Comparison of ENCODE assay signal across 8 mouse cellular contexts in the genomic region with DNA sequence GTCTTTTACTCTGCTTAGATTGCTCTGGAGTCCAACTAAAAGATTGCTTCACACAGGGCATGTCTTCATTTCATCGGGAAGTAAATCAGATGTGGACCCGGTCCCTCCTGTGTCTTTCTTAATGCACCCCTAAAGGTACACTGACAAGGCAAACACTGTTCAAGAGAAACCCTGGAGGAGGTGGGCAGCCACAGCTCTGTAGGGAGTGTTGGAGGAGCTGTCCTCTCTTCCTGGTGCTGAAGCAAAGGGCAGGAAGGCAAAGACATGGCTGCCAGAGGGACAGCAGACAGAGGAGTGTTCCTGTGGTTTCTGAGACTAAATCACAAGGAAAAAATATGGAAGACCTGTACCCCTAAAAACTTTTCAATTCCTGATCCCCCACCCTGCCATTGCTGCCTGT. TPM values are rescaled to one million over a fixed set of nuclear protein-coding genes. Genes with fewer than 3 reads are reported as not detected.
A peak's percentile ranks its signal among the peaks of the same experiment; 100 is the strongest.
DNase-seq lines count a peak whose midpoint lies in the region; ATAC-seq and TF ChIP-seq lines count a peak whose summit lies in the region.

No protein-coding gene starts in this region.

- dilution Hi-C loops in CH12.LX (cut with MboI; ENCODE audit: extremely low pct_ligation_motif_present, extremely low pct_unique_long_range_greater_than_20kb, low sequenced_read_pairs) = no loop called here

- ATAC-seq in embryonic facial prominence, embryonic 14.5 days (ENCODE audit: low read depth) = no peak
- no peak for ATAC-seq in limb, embryonic 11.5 days (ENCODE audit: insufficient number of reproducible peaks, low FRiP score, low TSS enrichment, low read depth)
- ATAC-seq in frontal cortex, adult (ENCODE audit: low TSS enrichment) = no peak

- WGBS in embryonic facial prominence, embryonic 14.5 days = 27% methylated on average over 2 of the region's 2 CpGs
- 31% methylated on average over 2 of the region's 2 CpGs for WGBS in limb, embryonic 11.5 days

- peak; percentile 14 to 36 for DNase-seq in cerebellum, postnatal 10 days
- DNase-seq in cerebellum, postnatal 36 days = no peak
- DNase-seq in CH12.LX (ENCODE audit: extremely low read depth) = peak; percentile 8
- peak; percentile 62 for DNase-seq in embryonic facial prominence, embryonic 14.5 days (ENCODE audit: low spot score)
- DNase-seq in limb, embryonic 11.5 days (ENCODE audit: low spot score) = peak; percentile 88
- DNase-seq in ovary, postnatal 36 days (ENCODE audit: low spot score) = peak; percentile 49
- no peak for DNase-seq in T-cell, adult 2 months (ENCODE audit: low spot score)

- in situ Hi-C loops in CH12.LX (cut with MboI; ENCODE audit: low pct_ligation_motif_present, low pct_unique_long_range_greater_than_20kb, low sequenced_read_pairs) = no loop called here

- peaks cover 2% of the 10 kb centered on the region for H3K27me3 ChIP-seq in CH12.LX (replicated peaks)
- H3K27me3 ChIP-seq in embryonic facial prominence, embryonic 14.5 days (replicated peaks; ENCODE audit: control insufficient read depth, insufficient read depth, low read length) = peaks cover 38% of the 10 kb centered on the region
- peaks cover 26% of the 10 kb centered on the region for H3K27me3 ChIP-seq in limb, embryonic 11.5 days (ENCODE audit: control insufficient read depth, insufficient read depth, low read length)

- TF ChIP-seq EP300 in CH12.LX (IDR thresholded peaks at IDR 0.05; ENCODE audit: low read length) = no peak

- no peak overlapping the region for H3K9ac ChIP-seq in CH12.LX (ENCODE audit: insufficient read depth, low read depth)
- H3K9ac ChIP-seq in embryonic facial prominence, embryonic 14.5 days (ENCODE audit: low read depth, low read length) = no peak overlapping the region
- no peak overlapping the region for H3K9ac ChIP-seq in limb, embryonic 11.5 days (ENCODE audit: low read length)

- H3K4me1 ChIP-seq in CH12.LX (ENCODE audit: control insufficient read depth in 1 of 2, insufficient read depth in 2 of 2) = no peaks in the 10 kb centered on the region
- 0 out of 2 replicates have a peak, but pooled peaks cover 4% of the 10 kb centered on the region for H3K4me1 ChIP-seq in embryonic facial prominence, embryonic 14.5 days (ENCODE audit: control insufficient read depth, insufficient read depth, low read length)
- H3K4me1 ChIP-seq in limb, embryonic 11.5 days (ENCODE audit: control insufficient read depth, insufficient read depth, low read length) = no peaks in the 10 kb centered on the region

- no peaks in the 10 kb centered on the region for H3K79me2 ChIP-seq in CH12.LX (replicated peaks; ENCODE audit: control insufficient read depth, extremely low read depth, insufficient read depth, poor library complexity, severe bottlenecking)

- no peak overlapping the region for H3K4me3 ChIP-seq in CH12.LX (replicated peaks in 1 of 3; ENCODE audit: low read depth in 2 of 3, low read length in 2 of 3, poor library complexity in 1 of 3)
- no peak overlapping the region for H3K4me3 ChIP-seq in embryonic facial prominence, embryonic 14.5 days (ENCODE audit: low read depth, low read length)
- H3K4me3 ChIP-seq in limb, embryonic 11.5 days (ENCODE audit: low read depth, low read length) = no peak overlapping the region

- no peaks in the 10 kb centered on the region for H3K36me3 ChIP-seq in CH12.LX (replicated peaks in 1 of 2; ENCODE audit: control insufficient read depth in 1 of 2, insufficient read depth in 1 of 2, low read length in 1 of 2)
- H3K36me3 ChIP-seq in embryonic facial prominence, embryonic 14.5 days (ENCODE audit: control insufficient read depth, insufficient read depth, low read length) = no peaks in the 10 kb centered on the region
- no peaks in the 10 kb centered on the region for H3K36me3 ChIP-seq in limb, embryonic 11.5 days (ENCODE audit: control insufficient read depth, insufficient read depth, low read length)

- no peak overlapping the region for H3K4me2 ChIP-seq in CH12.LX (ENCODE audit: insufficient read depth, low read depth, poor library complexity, severe bottlenecking)
- H3K4me2 ChIP-seq in embryonic facial prominence, embryonic 14.5 days (ENCODE audit: low read depth, low read length) = no peak overlapping the region
- H3K4me2 ChIP-seq in limb, embryonic 11.5 days (ENCODE audit: low read depth, severe bottlenecking) = no peak overlapping the region

- H3K27ac ChIP-seq in CH12.LX (ENCODE audit: insufficient read depth, low read depth) = no peak overlapping the region
- no peak overlapping the region for H3K27ac ChIP-seq in embryonic facial prominence, embryonic 14.5 days (replicated peaks; ENCODE audit: low read depth, low read length)
- H3K27ac ChIP-seq in limb, embryonic 11.5 days (replicated peaks; ENCODE audit: low read depth, low read length) = no peak overlapping the region

- no peak for TF ChIP-seq POLR2A in CH12.LX (IDR thresholded peaks at IDR 0.05; ENCODE audit: low read depth, low read length)

- peaks cover 2% of the 10 kb centered on the region for H3K9me3 ChIP-seq in CH12.LX (replicated peaks; ENCODE audit: low read length)
- no peaks in the 10 kb centered on the region for H3K9me3 ChIP-seq in embryonic facial prominence, embryonic 14.5 days (ENCODE audit: control insufficient read depth, low read length)
- no peaks in the 10 kb centered on the region for H3K9me3 ChIP-seq in limb, embryonic 11.5 days (ENCODE audit: control insufficient read depth, low read length)

- TF ChIP-seq CTCF in CH12.LX (conservative IDR thresholded peaks at IDR 0.05 in 1 of 2, IDR thresholded peaks at IDR 0.05 in 1 of 2; ENCODE audit: low read depth in 2 of 2, low read length in 2 of 2) = no peak

- TF ChIP-seq RAD21 in CH12.LX (IDR thresholded peaks at IDR 0.05; ENCODE audit: low read depth, low read length) = no peak

TF ChIP-seq in CH12.LX, 34 proteins besides CTCF, POLR2A, EP300 and RAD21:
- TF ChIP-seq MAZ (IDR thresholded peaks at IDR 0.05; ENCODE audit: low read depth, low read length) (no peak), MAX (IDR thresholded peaks at IDR 0.05; ENCODE audit: low read length) (no peak), JUN (IDR thresholded peaks at IDR 0.05; ENCODE audit: insufficient read depth, low read depth, low read length) (no peak), NRF1 (IDR thresholded peaks at IDR 0.05; ENCODE audit: low read depth, low read length) (no peak), SIN3A (IDR thresholded peaks at IDR 0.05; ENCODE audit: low read length) (no peak), POLR2AphosphoS2 (IDR thresholded peaks at IDR 0.05; ENCODE audit: low read depth, low read length) (no peak), TCF12 (IDR thresholded peaks at IDR 0.05; ENCODE audit: low read depth, low read length) (no peak), ZC3H11A (IDR thresholded peaks at IDR 0.05; ENCODE audit: low read depth, low read length) (no peak), MAFK (IDR thresholded peaks at IDR 0.05; ENCODE audit: insufficient replicate concordance, low read length) (no peak), USF2 (conservative IDR thresholded peaks at IDR 0.05; ENCODE audit: low read depth, low read length) (no peak)

RNA-seq across cellular contexts. Expression of a gene that starts 31.1 kb away (rescaled TPM):
- total RNA-seq in CH12.LX (2012; rRNA removed) = 1.9 and 2.0 TPM in 2 replicates
- total RNA-seq in CH12.LX (2014; rRNA removed) = 3.1 and 4.1 TPM in 2 replicates
- polyA plus RNA-seq in CH12.LX (2012; ENCODE audit: insufficient read length, low read depth) = 5.3 and 6.1 TPM in 2 replicates
- polyA plus RNA-seq in embryonic facial prominence, embryonic 14.5 days (2014; fragmentation: Nextera tagmentation; extraction: Ambion mirVana) = 12.4 and 14.5 TPM in 2 replicates
- 4.7 and 5.4 TPM in 2 replicates for polyA plus RNA-seq in limb, embryonic 11.5 days (2014; fragmentation: Nextera tagmentation; extraction: Ambion mirVana)

Comparison
In these comparisons a context has a peak if more than half of its experiments do, and no peak if none do; other contexts are left out.
1. DNase-seq: peak in cerebellum, postnatal 10 days (2 of 2), CH12.LX (single experiment), embryonic facial prominence, embryonic 14.5 days (single experiment), limb, embryonic 11.5 days (single experiment) and ovary, postnatal 36 days (single experiment); none in cerebellum, postnatal 36 days (0 of 2) and T-cell, adult 2 months (single experiment).